Mouse (Mus musculus) liver, adult 2 months (tissue): ENCODE measurements at regions not wholly inside any gene's neighbourhood (a gene's known extent, or its start where the extent isn't known, plus 50 kb on each side); places are given as distances from the start of the nearest gene placed in this dataset.

Experiments
- DNase-seq: peaks from one replicate; pipeline ENCODE4 v3.0.0-alpha.2; 2011; ENCODE audit warnings: low read depth, low spot score; ENCODE audit errors: extremely low read depth
- H3K27ac ChIP-seq: fragments of 200-500 bp; replicated peaks from 2 replicates; pipeline ENCODE4 v1.5.1; 2012; ENCODE audit warnings: low read depth, mild to moderate bottlenecking, control low read depth, inconsistent platforms, low read length; ENCODE audit not compliant: insufficient read depth
- H3K27me3 ChIP-seq: fragments of 200-500 bp; 2 replicates; pipeline ENCODE4 v1.6.1; 2012; ENCODE audit warnings: mild to moderate bottlenecking, moderate library complexity, low read length, inconsistent platforms; ENCODE audit not compliant: control insufficient read depth, insufficient read depth
- H3K36me3 ChIP-seq: fragments of 200-500 bp; 2 replicates; pipeline ENCODE4 v1.6.1; 2012; ENCODE audit warnings: low read length, inconsistent platforms; ENCODE audit not compliant: control insufficient read depth, insufficient read depth
- H3K4me1 ChIP-seq: fragments of 200-500 bp; 2 replicates; pipeline ENCODE4 v1.6.1; 2011; ENCODE audit warnings: low read length; ENCODE audit not compliant: control insufficient read depth, insufficient read depth
- H3K4me3 ChIP-seq: fragments of 200-500 bp; 2 replicates; pipeline ENCODE4 v1.5.1; 2011; ENCODE audit warnings: low read depth, mild to moderate bottlenecking, control low read depth, low read length, moderate library complexity; ENCODE audit not compliant: insufficient read depth
- H3K79me2 ChIP-seq: fragments of 200-500 bp; 2 replicates; pipeline ENCODE4 v1.6.1; 2012; ENCODE audit warnings: inconsistent platforms, mild to moderate bottlenecking, low read length, moderate library complexity; ENCODE audit not compliant: control insufficient read depth, insufficient read depth
- H3K9ac ChIP-seq: fragments of 200-500 bp; 2 replicates; pipeline ENCODE4 v1.6.1; 2012; ENCODE audit warnings: low read depth, mild to moderate bottlenecking, control low read depth, inconsistent platforms, low read length
- CTCF ChIP-seq: fragments of 200-500 bp; IDR thresholded peaks from 2 replicates; pipeline ENCODE4 v1.5.1; 2011; ENCODE audit warnings: low read depth, low read length, control low read depth
- POLR2A ChIP-seq: fragments of 200-500 bp; IDR thresholded peaks from 2 replicates; pipeline ENCODE4 v1.6.1; 2011; ENCODE audit warnings: low read length, control low read depth; ENCODE audit not compliant: insufficient read depth; ENCODE audit errors: extremely low read depth
- WGBS: fragments of 180-500 bp; shearing (Covaris S2); methylation state at CpG from one replicate; pipeline ENCODE4 v1.1.7; 2018; 5-methylcytosine and 5-hydroxymethylcytosine counted together

DNA sequence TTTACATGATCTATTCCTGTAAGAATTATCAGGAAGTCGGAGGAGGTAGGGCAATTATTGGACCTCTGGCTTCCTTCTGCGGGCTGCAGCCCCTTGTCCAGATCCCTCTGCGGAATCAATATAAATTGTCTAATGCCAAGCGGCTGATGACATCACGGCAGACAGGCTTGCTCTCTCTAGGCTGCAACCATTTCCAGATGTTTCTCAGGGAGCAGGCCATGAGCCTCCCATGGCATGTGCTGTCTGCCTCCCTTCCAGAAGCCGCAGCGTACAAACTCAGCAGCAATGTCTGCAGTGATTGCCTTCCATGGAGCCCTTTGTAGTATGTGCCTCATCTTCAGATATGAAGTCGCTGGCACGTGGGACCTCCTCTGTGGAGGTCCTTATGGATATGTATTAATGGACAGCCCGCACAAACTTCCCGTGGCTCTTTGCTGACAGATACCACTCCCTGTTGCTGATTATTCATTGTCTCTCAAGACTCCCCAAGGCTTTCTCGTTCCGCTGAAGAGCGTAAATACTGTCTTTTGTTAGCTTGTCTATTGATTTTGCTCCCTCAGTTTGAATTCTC is 72.4 kb upstream of the Stmnd1 start:
- Histone ChIP-seq H3K9ac (no peak overlapping the region), H3K4me3 (no peak overlapping the region), H3K36me3 (no peaks in the 10 kb centered on the region), H3K4me1 (no peaks in the 10 kb centered on the region), H3K27me3 (no peaks in the 10 kb centered on the region), H3K27ac (no peak overlapping the region), H3K79me2 (no peaks in the 10 kb centered on the region)
- TF ChIP-seq CTCF (no peak), POLR2A (no peak)
- DNase-seq, result no peak
- WGBS, result 89% methylated on average over 14 of the region's 14 CpGs

DNA sequence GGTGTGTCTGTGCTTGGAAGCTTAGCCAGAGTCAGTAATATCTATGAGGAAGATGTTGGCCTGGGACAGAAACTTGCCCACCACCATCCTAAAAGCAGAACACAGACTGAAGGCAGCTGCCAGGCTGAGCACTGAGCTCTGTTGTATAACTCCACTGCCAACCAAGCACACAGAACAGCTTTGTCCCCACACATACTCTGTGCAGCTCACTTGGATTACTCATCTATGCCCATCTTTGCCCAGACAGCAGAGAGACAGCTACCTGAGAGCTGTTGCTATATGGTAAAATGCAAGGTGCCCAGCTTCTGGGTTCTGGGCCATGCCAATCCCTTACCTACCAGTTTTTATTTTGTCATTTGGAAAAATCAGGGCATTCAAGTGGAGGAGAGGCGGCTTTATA is 80.4 kb upstream of the Stmnd1 start:
- no peak for TF ChIP-seq POLR2A
- TF ChIP-seq CTCF, result no peak
- no peak overlapping the region for H3K4me3 ChIP-seq
- 92% methylated on average over 1 of the region's 1 CpGs for WGBS
- DNase-seq, result no peak
- H3K4me1 ChIP-seq, result no peaks in the 10 kb centered on the region
- no peaks in the 10 kb centered on the region for H3K79me2 ChIP-seq
- H3K27me3 ChIP-seq, result no peaks in the 10 kb centered on the region
- no peak overlapping the region for H3K9ac ChIP-seq
- H3K36me3 ChIP-seq, result no peaks in the 10 kb centered on the region
- H3K27ac ChIP-seq, result no peak overlapping the region

DNA sequence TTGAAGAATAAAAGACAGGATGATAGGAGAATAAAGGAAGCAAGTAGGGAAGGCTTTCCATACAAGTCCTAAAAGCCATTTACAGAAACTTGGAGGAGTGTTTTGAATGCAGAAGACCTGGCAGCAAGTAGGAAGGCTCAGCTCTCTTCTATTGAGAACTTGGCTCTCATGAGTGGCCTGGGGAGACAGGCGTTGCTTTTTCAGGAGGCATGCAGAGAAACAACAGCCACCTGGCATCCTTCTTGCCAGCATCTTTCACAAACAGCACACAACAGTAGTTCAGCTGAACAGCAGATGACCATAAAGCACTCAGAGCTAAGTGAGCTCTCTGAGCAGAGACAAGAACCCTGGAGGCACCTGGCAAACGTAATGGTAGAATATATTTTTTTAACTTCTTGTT is 83.8 kb upstream of the Stmnd1 start:
- no peak for DNase-seq
- no peak for TF ChIP-seq CTCF
- TF ChIP-seq POLR2A, result no peak
- Histone ChIP-seq H3K27ac (no peak overlapping the region), H3K27me3 (no peaks in the 10 kb centered on the region), H3K79me2 (no peaks in the 10 kb centered on the region), H3K4me3 (no peak overlapping the region), H3K36me3 (no peaks in the 10 kb centered on the region), H3K9ac (no peak overlapping the region), H3K4me1 (no peaks in the 10 kb centered on the region)
- WGBS, result 88% methylated on average over 2 of the region's 2 CpGs

DNA sequence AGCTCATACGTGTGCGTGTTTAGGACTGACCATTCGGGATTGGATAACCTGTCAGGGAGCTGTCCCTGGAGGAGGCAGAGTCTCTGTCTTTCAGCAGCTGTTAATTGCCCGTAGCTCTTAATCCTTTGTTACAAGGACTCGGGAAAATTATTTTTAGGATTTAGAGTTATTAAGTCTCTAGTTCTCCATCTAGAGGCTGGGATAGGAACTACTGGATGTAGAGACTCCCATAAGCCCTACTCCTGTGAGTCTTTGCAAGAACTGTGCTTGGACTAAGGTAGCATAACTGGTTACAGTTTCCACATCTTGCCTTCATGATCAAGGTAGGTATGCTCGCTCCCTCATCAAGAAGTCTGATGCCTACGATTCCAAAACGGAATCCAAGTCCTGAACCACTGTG is 90.7 kb upstream of the Stmnd1 start:
- Histone ChIP-seq H3K27me3 (no peaks in the 10 kb centered on the region), H3K79me2 (no peaks in the 10 kb centered on the region), H3K36me3 (no peaks in the 10 kb centered on the region), H3K27ac (no peak overlapping the region), H3K4me3 (no peak overlapping the region), H3K4me1 (no peaks in the 10 kb centered on the region), H3K9ac (no peak overlapping the region)
- WGBS, result 75% methylated on average over 8 of the region's 8 CpGs
- TF ChIP-seq POLR2A (no peak), CTCF (no peak)
- DNase-seq, result peak; percentile 27

DNA sequence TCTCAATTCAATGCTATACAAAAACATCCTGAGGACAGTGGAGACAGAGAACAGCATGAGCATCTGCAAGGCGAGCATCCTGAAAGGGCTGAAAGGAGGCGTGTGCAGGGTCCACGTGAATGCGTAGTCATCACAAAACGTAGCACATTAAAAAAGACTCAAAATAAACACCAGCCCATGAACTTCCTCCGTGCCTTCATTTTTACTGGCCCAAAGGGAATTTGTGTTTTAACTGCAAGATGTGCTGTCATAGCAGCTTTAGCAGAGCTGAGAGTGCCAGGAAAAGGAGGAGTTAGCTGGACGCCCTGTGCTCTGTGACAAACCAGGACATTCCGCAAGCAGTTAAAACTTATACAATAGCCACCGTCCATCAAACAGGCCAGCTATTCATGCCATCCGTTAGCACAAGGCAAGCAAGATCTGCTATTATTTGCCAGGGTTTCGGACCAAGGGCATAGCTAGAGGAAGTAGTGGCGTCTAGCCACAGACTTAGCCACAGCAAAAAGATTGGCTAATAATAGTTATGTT is 92.9 kb upstream of the Stmnd1 start:
- Histone ChIP-seq H3K27me3 (no peaks in the 10 kb centered on the region), H3K27ac (no peak overlapping the region), H3K36me3 (no peaks in the 10 kb centered on the region), H3K9ac (no peak overlapping the region), H3K4me3 (0 out of 2 replicates have a peak overlapping the region, but pooled peaks have one; percentile 12), H3K79me2 (no peaks in the 10 kb centered on the region), H3K4me1 (no peaks in the 10 kb centered on the region)
- WGBS, result 59% methylated on average over 12 of the region's 12 CpGs
- no peak for TF ChIP-seq POLR2A
- no peak for TF ChIP-seq CTCF
- peak; percentile 19 for DNase-seq

DNA sequence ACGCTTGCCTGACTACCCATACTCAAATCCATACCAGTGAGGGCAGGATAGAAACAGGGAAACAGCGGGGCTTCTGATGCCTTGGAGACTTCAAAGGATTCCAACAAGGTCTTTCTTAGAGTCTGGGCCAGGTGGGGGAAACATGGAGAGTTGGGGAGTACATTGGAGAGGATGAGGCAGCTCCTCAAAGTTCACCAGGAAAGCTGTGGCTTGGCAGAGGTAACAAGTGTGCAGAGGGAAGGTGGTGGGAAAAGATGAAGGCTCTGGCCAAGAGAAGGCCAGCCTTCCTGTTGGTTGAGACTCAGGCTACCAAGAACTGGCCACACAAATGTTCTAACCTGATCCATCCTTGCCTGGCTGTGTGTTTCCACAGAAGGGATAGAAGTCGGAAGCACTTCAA is 93.6 kb upstream of the Stmnd1 start:
- 93% methylated on average over 3 of the region's 3 CpGs for WGBS
- H3K27ac ChIP-seq, result no peak overlapping the region
- no peaks in the 10 kb centered on the region for H3K4me1 ChIP-seq
- no peak for DNase-seq
- H3K79me2 ChIP-seq, result no peaks in the 10 kb centered on the region
- no peak overlapping the region for H3K4me3 ChIP-seq
- TF ChIP-seq POLR2A, result no peak
- no peak for TF ChIP-seq CTCF
- no peak overlapping the region for H3K9ac ChIP-seq
- H3K36me3 ChIP-seq, result no peaks in the 10 kb centered on the region
- no peaks in the 10 kb centered on the region for H3K27me3 ChIP-seq
